Mouse (Mus musculus): Measurements from ENCODE around the gene Gale. TPM values are rescaled to one million over a fixed set of nuclear protein-coding genes. Genes with fewer than 3 reads are reported as not detected.
A peak's percentile ranks its signal among the peaks of the same experiment; 100 is the strongest.

Gene Gale
- total and polyA plus RNA-seq, 2 experiments from 2014 or later = 10.4 to 18.2 TPM

DNA sequence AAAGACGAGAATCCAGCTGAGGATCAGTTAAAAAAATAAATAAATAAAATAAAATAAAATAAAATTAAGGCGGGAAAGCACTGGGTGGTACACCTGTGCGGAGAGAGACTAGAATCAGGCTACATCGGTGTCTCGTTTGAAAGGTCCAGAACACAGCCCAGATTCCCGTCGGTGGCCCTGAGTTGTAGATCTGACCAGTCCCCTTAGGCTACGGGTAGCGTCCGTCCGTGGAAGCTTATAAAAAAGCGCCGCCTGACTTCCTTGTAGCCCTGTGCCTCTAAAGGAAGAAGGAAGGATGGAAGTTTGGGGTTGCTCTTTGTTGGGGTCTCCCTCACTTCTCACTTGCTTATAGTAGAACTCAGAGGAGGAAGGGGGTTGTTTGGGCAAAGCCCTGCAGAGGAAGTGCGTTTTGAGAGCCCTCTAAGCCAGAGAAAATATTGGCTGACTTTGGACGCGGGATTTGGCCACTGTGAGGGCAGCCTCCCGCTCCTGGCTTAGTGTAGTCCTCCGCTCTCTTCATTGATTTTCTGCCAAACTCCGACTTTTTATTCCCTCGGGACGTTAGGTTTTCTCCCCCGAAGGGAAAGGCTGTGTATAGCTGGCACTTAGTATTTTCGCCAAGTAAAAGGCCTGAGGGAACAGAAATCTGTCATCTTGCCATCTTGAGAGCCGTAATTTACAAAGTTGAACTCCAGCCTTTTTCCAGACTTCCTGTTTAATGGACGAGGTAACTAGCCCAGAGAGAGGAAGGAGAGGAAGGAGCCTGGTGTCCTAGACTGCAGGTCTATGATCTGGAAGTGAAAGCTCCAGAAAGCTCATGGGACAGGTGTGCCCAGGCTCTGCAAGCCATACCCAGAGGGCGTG is 42.0 kb upstream of the Gale start:
- Histone ChIP-seq H3K4me3 (ENCODE audit: low read depth, low read length) (peak overlapping the region; percentile 94), H3K4me1 (ENCODE audit: control insufficient read depth, insufficient read depth) (0 out of 2 replicates have a peak, but pooled peaks cover 4% of the 10 kb centered on the region), H3K27me3 (ENCODE audit: control insufficient read depth, insufficient read depth, low read length) (no peaks in the 10 kb centered on the region), H3K27ac (ENCODE audit: low read depth) (peak overlapping the region; percentile 74), H3K9me3 (replicated peaks; ENCODE audit: control insufficient read depth, low read length) (no peaks in the 10 kb centered on the region), H3K4me2 (ENCODE audit: low read depth, low read length) (peak overlapping the region; percentile 97), H3K36me3 (replicated peaks; ENCODE audit: control insufficient read depth, insufficient read depth, low read length) (peaks cover 6% of the 10 kb centered on the region; the same call in 1 of the 2 replicates), H3K9ac (replicated peaks; ENCODE audit: low read depth, low read length) (peak overlapping the region; percentile 75)
- WGBS = 9% methylated on average over 26 of the region's 26 CpGs
- TF ChIP-seq EP300 (IDR thresholded peaks at IDR 0.05; ENCODE audit: low read depth) = no peak
- no peak for TF ChIP-seq CTCF (IDR thresholded peaks at IDR 0.05; ENCODE audit: low read depth)
- no peak for ATAC-seq (ENCODE audit: insufficient read depth, low read depth)
- no peak for DNase-seq (ENCODE audit: low spot score)

DNA sequence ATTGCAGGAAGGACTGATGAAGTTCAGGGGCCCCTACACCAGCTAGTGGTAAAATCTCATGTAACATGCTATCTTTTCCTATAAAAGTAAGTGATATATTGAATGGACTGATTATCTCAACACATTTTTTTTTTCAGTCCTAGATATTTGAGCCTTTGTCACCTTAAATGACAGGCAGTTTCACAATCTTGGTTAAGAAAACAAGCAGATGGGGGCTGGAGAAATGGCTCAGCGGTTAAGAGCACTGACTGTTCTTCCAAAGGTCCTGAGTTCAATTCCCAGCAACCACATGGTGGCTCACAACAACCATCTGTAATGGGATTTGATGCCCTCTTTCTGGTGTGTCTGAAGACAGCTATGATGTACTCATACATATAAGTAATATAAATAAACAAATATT is 41.3 kb upstream of the Gale start:
- no peak overlapping the region for H3K4me3 ChIP-seq (ENCODE audit: low read depth, low read length)
- peak overlapping the region; percentile 97 for H3K4me2 ChIP-seq (ENCODE audit: low read depth, low read length)
- H3K9me3 ChIP-seq (replicated peaks; ENCODE audit: control insufficient read depth, low read length) = no peaks in the 10 kb centered on the region
- WGBS = 83% methylated on average over 1 of the region's 1 CpGs
- no peak for TF ChIP-seq CTCF (IDR thresholded peaks at IDR 0.05; ENCODE audit: low read depth)
- no peak for TF ChIP-seq EP300 (IDR thresholded peaks at IDR 0.05; ENCODE audit: low read depth)
- H3K27me3 ChIP-seq (ENCODE audit: control insufficient read depth, insufficient read depth, low read length) = no peaks in the 10 kb centered on the region
- H3K27ac ChIP-seq (ENCODE audit: low read depth) = peak overlapping the region; percentile 74; the same call in 1 of the 2 replicates
- ATAC-seq (ENCODE audit: insufficient read depth, low read depth) (no peak), DNase-seq (ENCODE audit: low spot score) (no peak)
- peaks cover 9% of the 10 kb centered on the region; the same call in 1 of the 2 replicates for H3K36me3 ChIP-seq (replicated peaks; ENCODE audit: control insufficient read depth, insufficient read depth, low read length)
- H3K4me1 ChIP-seq (ENCODE audit: control insufficient read depth, insufficient read depth) = 0 out of 2 replicates have a peak, but pooled peaks cover 4% of the 10 kb centered on the region
- H3K9ac ChIP-seq (replicated peaks; ENCODE audit: low read depth, low read length) = no peak overlapping the region

DNA sequence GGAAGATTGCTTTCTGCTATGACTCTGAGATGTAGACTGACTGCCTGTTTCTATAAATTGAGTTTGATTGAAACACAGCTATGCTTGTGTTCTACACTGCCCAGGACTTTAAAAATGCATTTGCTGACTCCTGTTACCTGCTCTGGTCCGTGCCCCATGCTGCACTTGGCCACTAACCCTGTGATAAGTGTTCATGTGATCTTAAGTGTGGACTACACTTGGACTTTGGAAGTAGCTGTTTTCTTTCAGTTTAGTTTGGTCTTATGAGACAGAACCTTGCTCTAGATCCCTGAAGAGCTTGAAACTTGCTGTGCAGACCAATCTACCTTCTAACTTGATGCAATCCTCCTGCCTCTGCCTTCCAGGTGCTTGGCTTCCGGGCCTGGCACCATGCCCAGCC is 39.1 kb upstream of the Gale start:
- 0 out of 2 replicates have a peak, but pooled peaks cover 4% of the 10 kb centered on the region for H3K4me1 ChIP-seq (ENCODE audit: control insufficient read depth, insufficient read depth)
- H3K9ac ChIP-seq (replicated peaks; ENCODE audit: low read depth, low read length) = no peak overlapping the region
- ATAC-seq (ENCODE audit: insufficient read depth, low read depth) = no peak
- H3K4me3 ChIP-seq (ENCODE audit: low read depth, low read length) = no peak overlapping the region
- H3K27me3 ChIP-seq (ENCODE audit: control insufficient read depth, insufficient read depth, low read length) = no peaks in the 10 kb centered on the region
- no peak for TF ChIP-seq EP300 (IDR thresholded peaks at IDR 0.05; ENCODE audit: low read depth)
- no peak for TF ChIP-seq CTCF (IDR thresholded peaks at IDR 0.05; ENCODE audit: low read depth)
- DNase-seq (ENCODE audit: low spot score) = no peak
- 84% methylated on average over 2 of the region's 2 CpGs for WGBS
- H3K4me2 ChIP-seq (ENCODE audit: low read depth, low read length) = no peak overlapping the region
- peaks cover 9% of the 10 kb centered on the region; the same call in 1 of the 2 replicates for H3K36me3 ChIP-seq (replicated peaks; ENCODE audit: control insufficient read depth, insufficient read depth, low read length)
- H3K9me3 ChIP-seq (replicated peaks; ENCODE audit: control insufficient read depth, low read length) = no peaks in the 10 kb centered on the region
- no peak overlapping the region for H3K27ac ChIP-seq (ENCODE audit: low read depth)

DNA sequence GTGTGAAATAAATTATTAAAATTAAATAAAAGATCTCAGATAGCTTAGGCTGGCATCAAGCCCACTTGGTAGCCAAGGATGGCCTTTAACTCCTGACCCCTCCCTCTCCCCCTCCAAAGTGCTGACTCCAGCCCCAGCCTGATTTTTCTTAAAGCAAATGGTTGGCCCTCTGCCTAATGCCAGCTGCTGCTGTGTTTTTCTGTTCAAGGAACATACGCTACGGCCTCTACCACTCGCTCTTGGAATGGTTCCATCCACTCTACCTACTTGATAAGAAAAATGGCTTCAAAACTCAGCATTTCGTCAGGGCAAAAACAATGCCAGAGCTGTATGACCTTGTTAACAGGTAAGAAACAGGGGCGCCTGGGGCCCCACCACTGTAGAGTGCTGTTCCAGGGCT is 38.2 kb upstream of the Gale start:
- H3K27me3 ChIP-seq (ENCODE audit: control insufficient read depth, insufficient read depth, low read length) = no peaks in the 10 kb centered on the region
- H3K9ac ChIP-seq (replicated peaks; ENCODE audit: low read depth, low read length) = no peak overlapping the region
- H3K4me3 ChIP-seq (ENCODE audit: low read depth, low read length) = no peak overlapping the region
- 42% methylated on average over 5 of the region's 5 CpGs for WGBS
- ATAC-seq (ENCODE audit: insufficient read depth, low read depth) = no peak
- H3K36me3 ChIP-seq (replicated peaks; ENCODE audit: control insufficient read depth, insufficient read depth, low read length) = peaks cover 12% of the 10 kb centered on the region; the same call in 1 of the 2 replicates
- H3K4me1 ChIP-seq (ENCODE audit: control insufficient read depth, insufficient read depth) = 0 out of 2 replicates have a peak, but pooled peaks cover 4% of the 10 kb centered on the region
- TF ChIP-seq EP300 (IDR thresholded peaks at IDR 0.05; ENCODE audit: low read depth) (no peak), CTCF (IDR thresholded peaks at IDR 0.05; ENCODE audit: low read depth) (no peak)
- DNase-seq (ENCODE audit: low spot score) = no peak
- H3K27ac ChIP-seq (ENCODE audit: low read depth) = no peak overlapping the region
- no peaks in the 10 kb centered on the region for H3K9me3 ChIP-seq (replicated peaks; ENCODE audit: control insufficient read depth, low read length)
- no peak overlapping the region for H3K4me2 ChIP-seq (ENCODE audit: low read depth, low read length)

DNA sequence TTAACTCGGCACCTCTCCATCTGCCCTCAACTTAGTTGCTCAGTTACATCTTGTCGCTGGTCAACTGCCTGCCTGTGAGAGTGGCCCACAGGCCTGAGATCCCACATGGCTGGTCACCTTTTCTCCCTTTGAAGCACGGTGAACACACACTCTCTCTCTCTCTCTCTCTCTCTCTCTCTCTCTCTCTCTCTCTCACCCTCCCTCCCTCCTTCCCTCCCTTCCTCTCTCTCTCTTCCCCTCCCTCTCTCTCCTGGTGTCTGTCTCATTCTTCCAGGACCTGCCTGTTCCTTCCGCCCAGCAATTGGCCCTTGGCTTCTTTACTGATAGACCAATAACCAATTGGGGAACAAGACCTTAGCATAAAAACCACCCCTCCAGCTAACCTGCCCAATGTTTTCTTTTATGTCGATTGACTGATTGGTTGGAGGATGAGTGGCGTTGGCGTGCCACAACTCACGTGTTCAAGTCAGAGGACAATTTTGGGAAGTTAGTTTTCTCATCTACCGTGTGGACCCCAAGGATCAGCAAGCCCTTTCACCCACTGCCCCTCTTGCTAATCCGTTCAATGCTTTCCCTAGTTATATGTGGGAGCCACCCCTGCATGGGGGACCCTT is 37.2 kb upstream of the Gale start:
- DNase-seq (ENCODE audit: low spot score) (no peak), ATAC-seq (ENCODE audit: insufficient read depth, low read depth) (no peak)
- no peak overlapping the region for H3K9ac ChIP-seq (replicated peaks; ENCODE audit: low read depth, low read length)
- H3K36me3 ChIP-seq (replicated peaks; ENCODE audit: control insufficient read depth, insufficient read depth, low read length) = peaks cover 19% of the 10 kb centered on the region; the same call in 1 of the 2 replicates
- H3K4me3 ChIP-seq (ENCODE audit: low read depth, low read length) = no peak overlapping the region
- no peaks in the 10 kb centered on the region for H3K9me3 ChIP-seq (replicated peaks; ENCODE audit: control insufficient read depth, low read length)
- H3K4me1 ChIP-seq (ENCODE audit: control insufficient read depth, insufficient read depth) = 0 out of 2 replicates have a peak, but pooled peaks cover 4% of the 10 kb centered on the region
- H3K27me3 ChIP-seq (ENCODE audit: control insufficient read depth, insufficient read depth, low read length) = no peaks in the 10 kb centered on the region
- no peak overlapping the region for H3K4me2 ChIP-seq (ENCODE audit: low read depth, low read length)
- H3K27ac ChIP-seq (ENCODE audit: low read depth) = no peak overlapping the region
- 72% methylated on average over 10 of the region's 10 CpGs for WGBS
- TF ChIP-seq CTCF (IDR thresholded peaks at IDR 0.05; ENCODE audit: low read depth) (no peak), EP300 (IDR thresholded peaks at IDR 0.05; ENCODE audit: low read depth) (no peak)
